Mouse (Mus musculus) E14TG2a.4 (cell line): ENCODE results near the gene Med16.

Experiments used
- CTCF ChIP-seq: conservative IDR thresholded peaks from 2 replicates; pipeline ENCODE4 v1.5.1; 2014; ENCODE audit warnings: low read length
- NANOG ChIP-seq: IDR thresholded peaks from 2 replicates; pipeline ENCODE4 v1.6.1; 2014; ENCODE audit warnings: borderline replicate concordance, low read length, mixed read lengths
- POU5F1 ChIP-seq: IDR thresholded peaks from 2 replicates; pipeline ENCODE4 v1.6.1; 2014; ENCODE audit warnings: low read length, borderline replicate concordance

DNA sequence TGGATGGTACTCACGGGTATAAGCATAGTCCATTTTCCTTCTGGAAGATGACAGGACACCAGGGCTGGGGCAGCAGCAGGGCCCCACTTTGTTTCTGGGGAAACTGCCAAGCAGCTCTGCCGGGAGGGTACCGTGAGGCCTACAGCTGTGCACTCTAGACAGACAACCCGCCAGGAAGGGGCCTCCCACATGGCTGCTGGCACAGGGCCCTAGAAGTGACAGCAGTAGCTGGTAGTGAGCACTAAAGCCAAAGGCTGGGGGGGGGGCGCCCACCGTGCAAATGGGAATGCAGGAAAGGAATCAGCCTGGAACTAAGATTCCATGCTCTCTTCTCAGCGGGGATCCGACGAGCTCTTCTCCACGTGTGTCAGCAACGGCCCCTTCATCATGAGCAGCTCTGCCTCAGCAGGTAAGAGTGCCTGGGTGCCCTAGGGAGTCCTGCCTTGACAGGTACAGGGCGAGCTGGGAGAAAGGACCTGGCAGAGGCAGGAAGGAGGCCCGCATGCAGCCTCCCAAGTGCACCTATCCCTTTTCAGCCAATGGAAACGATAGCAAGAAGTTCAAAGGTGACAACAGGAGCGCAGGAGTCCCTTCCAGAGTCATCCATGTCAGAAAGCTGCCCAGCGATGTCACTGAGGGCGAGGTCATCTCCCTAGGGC is 50.2 kb downstream of the Med16 start:
- TF ChIP-seq CTCF (no peak), NANOG (no peak), POU5F1 (no peak)
